Mouse (Mus musculus) midbrain, embryonic 16.5 days (tissue): Measurements from ENCODE around the gene Artn. TPM values are rescaled to one million over a fixed set of nuclear protein-coding genes. Genes with fewer than 3 reads are reported as not detected.

Experiments used
- ATAC-seq: fragments of 200-750 bp; cut with Nextera tagmentation; 2 replicates; pipeline ENCODE4 v1.8.0; 2017; ENCODE audit warnings: moderate TSS enrichment
- H3K27ac ChIP-seq: fragments of 300-500 bp; sonication (generic); 2 replicates; pipeline ENCODE4 v1.5.1; 2014; ENCODE audit warnings: mild to moderate bottlenecking, low read length, mixed read lengths
- H3K27me3 ChIP-seq: fragments of 300-500 bp; sonication (generic); 2 replicates; pipeline ENCODE4 v1.6.1; 2014; ENCODE audit warnings: low read depth, low read length, mixed read lengths; ENCODE audit not compliant: control insufficient read depth, insufficient read depth
- H3K36me3 ChIP-seq: fragments of 300-500 bp; sonication (generic); 2 replicates; pipeline ENCODE4 v1.6.1; 2014; ENCODE audit warnings: mild to moderate bottlenecking, low read length, moderate library complexity, mixed read lengths; ENCODE audit not compliant: control insufficient read depth, insufficient read depth
- H3K4me1 ChIP-seq: fragments of 300-500 bp; sonication (generic); 2 replicates; pipeline ENCODE4 v1.6.1; 2014; ENCODE audit warnings: mild to moderate bottlenecking, low read length, mixed read lengths; ENCODE audit not compliant: control insufficient read depth, insufficient read depth
- H3K4me2 ChIP-seq: fragments of 300-500 bp; sonication (generic); 2 replicates; pipeline ENCODE4 v1.6.1; 2014; ENCODE audit warnings: mild to moderate bottlenecking, low read length, mixed read lengths
- H3K4me3 ChIP-seq: fragments of 300-500 bp; sonication (generic); 2 replicates; pipeline ENCODE4 v1.5.1; 2014; ENCODE audit warnings: low read depth, mild to moderate bottlenecking, low read length, moderate library complexity, mixed read lengths
- H3K9ac ChIP-seq: fragments of 300-500 bp; sonication (generic); 2 replicates; pipeline ENCODE4 v1.6.1; 2014; ENCODE audit warnings: low read depth, low read length, mixed read lengths
- H3K9me3 ChIP-seq: fragments of 300-500 bp; sonication (generic); replicated peaks from 2 replicates; pipeline ENCODE4 v1.6.1; 2014; ENCODE audit warnings: mild to moderate bottlenecking, low read length, mixed read lengths; ENCODE audit not compliant: control insufficient read depth, poor library complexity, severe bottlenecking
- WGBS: fragments of 180-500 bp; shearing (Covaris S2); extraction: QIAGEN DNeasy Blood & Tissue Kit; methylation state at CpG from one replicate; pipeline ENCODE4 v1.1.7; 2014; 5-methylcytosine and 5-hydroxymethylcytosine counted together
- polyA plus RNA-seq: library from polyadenylated mRNA; unstranded; fragments of >200 nt; fragmentation: Nextera tagmentation; extraction: Ambion mirVana; gene quantifications from 2 replicates; pipeline ENCODE4 v1.2.1, GENCODE M21; 2015

The Artn gene
- polyA plus RNA-seq, 1 experiment from 2014 or later: 0.92 TPM

GRCm38 (mm10) chr4:117904761-117905160 lies 24.8 kb downstream of the Artn start:
- no peak overlapping the region for H3K9ac ChIP-seq
- H3K4me1 ChIP-seq: peaks cover 19% of the 10 kb centered on the region
- no peak overlapping the region for H3K27ac ChIP-seq
- no peaks in the 10 kb centered on the region for H3K9me3 ChIP-seq
- ATAC-seq: no peak
- H3K4me3 ChIP-seq: no peak overlapping the region
- H3K36me3 ChIP-seq: peaks cover 41% of the 10 kb centered on the region
- no peak overlapping the region for H3K4me2 ChIP-seq
- H3K27me3 ChIP-seq: no peaks in the 10 kb centered on the region
- 92% methylated on average over 8 of the region's 8 CpGs for WGBS

GRCm38 (mm10) chr4:117904094-117904493 lies 25.5 kb downstream of the Artn start:
- Histone ChIP-seq H3K27ac (no peak overlapping the region), H3K4me3 (no peak overlapping the region), H3K36me3 (peaks cover 46% of the 10 kb centered on the region), H3K9ac (no peak overlapping the region), H3K9me3 (no peaks in the 10 kb centered on the region), H3K4me1 (peaks cover 13% of the 10 kb centered on the region), H3K4me2 (no peak overlapping the region), H3K27me3 (no peaks in the 10 kb centered on the region)
- no peak for ATAC-seq
- 86% methylated on average over 10 of the region's 10 CpGs for WGBS

- Histone ChIP-seq H3K9ac (no peak overlapping the region), H3K27ac (no peak overlapping the region), H3K4me2 (no peak overlapping the region), H3K9me3 (no peaks in the 10 kb centered on the region), H3K36me3 (peaks cover 46% of the 10 kb centered on the region), H3K27me3 (no peaks in the 10 kb centered on the region), H3K4me1 (no peaks in the 10 kb centered on the region), H3K4me3 (no peak overlapping the region)
- WGBS: 87% methylated on average over 3 of the region's 3 CpGs
- no peak for ATAC-seq
Observed at GRCm38 (mm10) chr4:117898111-117898510, 31.5 kb downstream of the Artn start.

GRCm38 (mm10) chr4:117896031-117896430 lies 33.5 kb downstream of the Artn start:
- 98% methylated on average over 6 of the region's 6 CpGs for WGBS
- H3K4me2 ChIP-seq: no peak overlapping the region
- H3K27ac ChIP-seq: no peak overlapping the region
- no peak overlapping the region for H3K4me3 ChIP-seq
- H3K9me3 ChIP-seq: no peaks in the 10 kb centered on the region
- no peaks in the 10 kb centered on the region for H3K27me3 ChIP-seq
- H3K9ac ChIP-seq: no peak overlapping the region
- peaks cover 4% of the 10 kb centered on the region for H3K4me1 ChIP-seq
- H3K36me3 ChIP-seq: peaks cover 32% of the 10 kb centered on the region
- ATAC-seq: no peak

GRCm38 (mm10) chr4:117895339-117895738 lies 34.2 kb downstream of the Artn start:
- no peak overlapping the region for H3K9ac ChIP-seq
- WGBS: 87% methylated on average over 7 of the region's 7 CpGs
- ATAC-seq: no peak
- no peaks in the 10 kb centered on the region for H3K27me3 ChIP-seq
- H3K9me3 ChIP-seq: no peaks in the 10 kb centered on the region
- no peak overlapping the region for H3K4me2 ChIP-seq
- no peak overlapping the region for H3K4me3 ChIP-seq
- no peak overlapping the region for H3K27ac ChIP-seq
- H3K4me1 ChIP-seq: peaks cover 7% of the 10 kb centered on the region
- peaks cover 27% of the 10 kb centered on the region for H3K36me3 ChIP-seq

GRCm38 (mm10) chr4:117894601-117895000 lies 35.0 kb downstream of the Artn start:
- WGBS: 94% methylated on average over 8 of the region's 8 CpGs
- no peak for ATAC-seq
- H3K4me2 ChIP-seq: no peak overlapping the region
- no peak overlapping the region for H3K27ac ChIP-seq
- H3K9ac ChIP-seq: no peak overlapping the region
- H3K4me1 ChIP-seq: peaks cover 7% of the 10 kb centered on the region
- H3K9me3 ChIP-seq: no peaks in the 10 kb centered on the region
- H3K36me3 ChIP-seq: peaks cover 23% of the 10 kb centered on the region
- H3K27me3 ChIP-seq: no peaks in the 10 kb centered on the region
- no peak overlapping the region for H3K4me3 ChIP-seq

- H3K9ac ChIP-seq: no peak overlapping the region
- peaks cover 7% of the 10 kb centered on the region for H3K4me1 ChIP-seq
- no peak for ATAC-seq
- no peak overlapping the region for H3K27ac ChIP-seq
- peaks cover 14% of the 10 kb centered on the region for H3K36me3 ChIP-seq
- no peak overlapping the region for H3K4me3 ChIP-seq
- 26% methylated on average over 9 of the region's 9 CpGs for WGBS
- no peak overlapping the region for H3K4me2 ChIP-seq
- H3K9me3 ChIP-seq: no peaks in the 10 kb centered on the region
- no peaks in the 10 kb centered on the region for H3K27me3 ChIP-seq
Observed at GRCm38 (mm10) chr4:117893376-117893775, 36.2 kb downstream of the Artn start.

- Histone ChIP-seq H3K27ac (no peak within 1 kb of the TSS), H3K4me1 (peaks cover 12% of the 10 kb centered on the region), H3K9ac (peak within 1 kb of the TSS; percentile 62), H3K27me3 (no peaks in the 10 kb centered on the region), H3K36me3 (peaks cover 6% of the 10 kb centered on the region; the same call in 1 of the 2 replicates), H3K4me3 (peak within 1 kb of the TSS; percentile 69), H3K4me2 (peak within 1 kb of the TSS; percentile 92), H3K9me3 (no peaks in the 10 kb centered on the region)
- WGBS: under 1% methylated on average over 21 of the region's 21 CpGs
- peak; percentile 85 for ATAC-seq
Observed at GRCm38 (mm10) chr4:117891738-117892161, 37.8 kb downstream of the Artn start, which contains the start of gene Dph2. TSS of gene Dph2 (minus strand) at chr4:117892032.

GRCm38 (mm10) chr4:117890750-117891149 lies 38.8 kb downstream of the Artn start:
- Histone ChIP-seq H3K9me3 (no peaks in the 10 kb centered on the region), H3K4me1 (peaks cover 20% of the 10 kb centered on the region), H3K9ac (no peak overlapping the region; the same call in 1 of the 2 replicates), H3K4me3 (no peak overlapping the region), H3K27ac (no peak overlapping the region), H3K36me3 (peaks cover 4% of the 10 kb centered on the region; the same call in 1 of the 2 replicates), H3K4me2 (peak overlapping the region; percentile 92; the same call in 1 of the 2 replicates), H3K27me3 (no peaks in the 10 kb centered on the region)
- ATAC-seq: no peak
- 47% methylated on average over 8 of the region's 8 CpGs for WGBS
